Mouse (Mus musculus): ENCODE measurements around the gene Trip10. TPM values are rescaled to one million over a fixed set of nuclear protein-coding genes. Genes with fewer than 3 reads are reported as not detected.

Trip10 gene
- polyA plus RNA-seq, 1 experiment from 2014 or later: 10.4 TPM

DNA sequence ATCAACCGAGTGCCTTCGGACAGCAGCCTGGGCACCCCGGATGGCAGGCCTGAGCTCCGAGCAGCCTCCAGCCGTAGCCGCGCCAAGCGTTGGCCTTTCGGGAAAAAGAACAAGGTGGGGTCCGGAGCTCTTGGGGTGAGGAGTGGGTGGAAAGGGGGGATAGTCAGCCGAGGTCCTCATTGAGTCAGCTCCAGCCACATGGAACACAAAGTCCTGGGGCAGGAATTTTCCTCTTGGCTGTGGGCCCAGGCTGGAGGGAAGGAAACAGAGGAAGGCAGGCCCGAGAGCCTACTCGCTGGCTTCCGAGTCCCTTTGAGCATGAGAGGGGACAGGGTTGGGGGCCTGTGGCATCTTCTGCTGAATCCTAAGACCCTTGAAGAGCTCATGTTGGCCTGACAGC lies 6.1 kb downstream of the Trip10 start:
- Histone ChIP-seq H3K4me2 (no peak overlapping the region), H3K4me3 (replicated peaks) (no peak overlapping the region), H3K9me3 (replicated peaks) (no peaks in the 10 kb centered on the region), H3K4me1 (replicated peaks) (peaks cover 8% of the 10 kb centered on the region), H3K36me3 (peaks cover 39% of the 10 kb centered on the region), H3K9ac (no peak overlapping the region), H3K27me3 (peaks cover 9% of the 10 kb centered on the region), H3K27ac (no peak overlapping the region)
- DNase-seq (no peak), ATAC-seq (ENCODE audit: low read depth) (no peak)
- WGBS (ENCODE audit: insufficient replicate concordance): 82% methylated on average over 14 of the region's 14 CpGs

DNA sequence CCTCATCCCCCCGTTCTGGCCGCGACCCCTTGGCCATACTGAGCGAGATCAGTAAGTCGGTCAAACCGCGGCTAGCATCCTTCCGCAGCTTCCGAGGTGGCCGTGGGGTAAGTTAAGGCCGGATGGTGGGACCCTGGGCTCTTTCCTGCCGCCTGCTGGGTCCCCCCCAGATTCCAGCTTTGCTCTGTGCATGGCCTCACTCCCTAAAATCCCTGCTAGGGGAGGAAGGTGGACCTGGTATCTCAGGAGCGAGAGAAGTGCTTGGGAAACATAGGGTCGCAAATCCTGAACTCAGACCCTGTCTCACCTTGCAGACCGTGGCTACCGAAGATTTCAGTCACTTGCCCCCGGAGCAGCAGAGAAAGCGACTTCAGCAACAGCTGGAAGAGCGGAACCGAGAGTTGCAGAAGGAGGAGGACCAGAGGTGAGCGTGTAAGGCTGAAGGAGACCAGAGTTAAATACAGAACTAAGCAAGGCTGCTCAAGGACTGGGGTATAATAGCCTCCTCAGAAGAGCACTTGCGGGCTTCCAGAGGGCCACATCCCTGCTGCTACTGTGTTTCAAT lies 7.7 kb downstream of the Trip10 start:
- no peaks in the 10 kb centered on the region for H3K9me3 ChIP-seq (replicated peaks)
- ATAC-seq (ENCODE audit: low read depth) (no peak), DNase-seq (no peak)
- no peak overlapping the region for H3K4me3 ChIP-seq (replicated peaks)
- WGBS (ENCODE audit: insufficient replicate concordance): 86% methylated on average over 22 of the region's 22 CpGs
- no peak overlapping the region for H3K4me2 ChIP-seq
- H3K27ac ChIP-seq: no peak overlapping the region
- H3K9ac ChIP-seq: no peak overlapping the region
- peaks cover 52% of the 10 kb centered on the region for H3K36me3 ChIP-seq
- no peaks in the 10 kb centered on the region for H3K27me3 ChIP-seq
- peaks cover 5% of the 10 kb centered on the region; the same call in 1 of the 2 replicates for H3K4me1 ChIP-seq (replicated peaks)

DNA sequence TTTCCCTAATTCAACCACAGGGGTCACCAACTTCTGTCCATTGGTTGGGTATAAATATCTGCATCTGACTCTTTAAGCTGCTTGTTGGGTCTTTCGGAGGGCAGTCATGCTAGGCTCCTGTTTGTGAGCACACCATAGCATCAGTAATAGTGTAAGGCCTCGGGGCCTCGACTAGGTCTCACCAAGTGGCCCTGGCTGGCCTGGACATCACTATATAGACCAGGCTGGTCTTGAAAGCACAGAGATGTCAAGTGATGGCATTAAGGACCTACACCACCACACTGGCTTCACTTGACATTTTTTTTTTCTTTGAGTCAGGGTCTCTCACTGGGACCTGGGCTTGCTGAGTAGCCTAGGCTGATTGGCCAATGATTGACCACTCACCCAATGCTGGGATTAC lies 8.9 kb downstream of the Trip10 start:
- no peak overlapping the region for H3K27ac ChIP-seq
- no peaks in the 10 kb centered on the region for H3K9me3 ChIP-seq (replicated peaks)
- peaks cover 5% of the 10 kb centered on the region; the same call in 1 of the 2 replicates for H3K4me1 ChIP-seq (replicated peaks)
- no peaks in the 10 kb centered on the region for H3K27me3 ChIP-seq
- DNase-seq (no peak), ATAC-seq (ENCODE audit: low read depth) (no peak)
- no peak overlapping the region for H3K4me2 ChIP-seq
- no peak overlapping the region for H3K4me3 ChIP-seq (replicated peaks)
- no peak overlapping the region for H3K9ac ChIP-seq
- WGBS (ENCODE audit: insufficient replicate concordance): 67% methylated on average over 3 of the region's 3 CpGs
- H3K36me3 ChIP-seq: peaks cover 57% of the 10 kb centered on the region

DNA sequence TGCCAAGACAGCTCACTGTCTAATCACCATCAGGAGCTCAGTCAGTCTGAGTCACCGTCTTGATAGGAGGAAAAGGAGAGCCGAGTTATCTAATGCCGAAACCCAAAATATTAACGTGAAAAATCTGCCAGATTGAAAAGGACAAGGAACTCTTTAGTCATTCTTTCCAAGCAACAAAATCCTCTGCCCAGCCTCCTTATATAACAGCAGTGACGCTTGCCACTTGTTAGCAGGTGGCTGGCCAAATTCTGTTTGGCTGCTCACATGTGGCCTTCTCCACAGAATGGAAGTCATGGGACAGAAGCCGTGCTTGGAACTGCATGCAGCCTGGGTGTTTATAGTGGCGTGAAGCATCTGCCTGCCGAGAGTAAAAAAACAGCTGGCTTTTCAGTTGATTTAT lies 10.5 kb downstream of the Trip10 start:
- ATAC-seq (ENCODE audit: low read depth) (no peak), DNase-seq (no peak)
- 77% methylated on average over 8 of the region's 8 CpGs for WGBS (ENCODE audit: insufficient replicate concordance)
- Histone ChIP-seq H3K4me3 (replicated peaks) (no peak overlapping the region), H3K36me3 (peaks cover 47% of the 10 kb centered on the region), H3K27me3 (no peaks in the 10 kb centered on the region), H3K9me3 (replicated peaks) (no peaks in the 10 kb centered on the region), H3K27ac (no peak overlapping the region), H3K9ac (no peak overlapping the region), H3K4me2 (no peak overlapping the region), H3K4me1 (replicated peaks) (peaks cover 13% of the 10 kb centered on the region)

DNA sequence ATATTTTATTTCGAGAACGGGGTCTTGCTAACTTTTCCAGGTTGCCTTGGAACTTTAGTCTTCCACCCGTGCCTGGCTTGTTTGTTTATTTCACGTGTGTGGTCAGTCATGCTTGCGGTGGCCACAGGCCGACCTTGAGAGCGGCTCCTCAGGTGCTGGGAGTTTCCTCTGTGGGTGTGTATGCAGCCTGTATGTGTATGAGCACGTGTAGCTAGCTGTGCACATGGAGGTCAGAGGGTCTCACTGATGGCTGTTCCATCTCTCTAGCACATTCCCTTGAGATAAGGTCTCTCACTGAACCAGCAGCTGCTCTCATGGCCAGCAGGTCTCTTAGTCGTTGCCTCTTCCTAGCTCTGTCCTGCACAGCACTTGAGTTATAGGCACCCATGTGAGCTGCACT lies 11.1 kb downstream of the Trip10 start:
- ATAC-seq (ENCODE audit: low read depth) (no peak), DNase-seq (no peak)
- peaks cover 20% of the 10 kb centered on the region for H3K4me1 ChIP-seq (replicated peaks)
- WGBS (ENCODE audit: insufficient replicate concordance): 80% methylated on average over 9 of the region's 9 CpGs
- H3K4me2 ChIP-seq: no peak overlapping the region
- peaks cover 42% of the 10 kb centered on the region for H3K36me3 ChIP-seq
- H3K9ac ChIP-seq: no peak overlapping the region
- no peak overlapping the region for H3K4me3 ChIP-seq (replicated peaks)
- no peaks in the 10 kb centered on the region for H3K9me3 ChIP-seq (replicated peaks)
- H3K27ac ChIP-seq: no peak overlapping the region
- no peaks in the 10 kb centered on the region for H3K27me3 ChIP-seq

DNA sequence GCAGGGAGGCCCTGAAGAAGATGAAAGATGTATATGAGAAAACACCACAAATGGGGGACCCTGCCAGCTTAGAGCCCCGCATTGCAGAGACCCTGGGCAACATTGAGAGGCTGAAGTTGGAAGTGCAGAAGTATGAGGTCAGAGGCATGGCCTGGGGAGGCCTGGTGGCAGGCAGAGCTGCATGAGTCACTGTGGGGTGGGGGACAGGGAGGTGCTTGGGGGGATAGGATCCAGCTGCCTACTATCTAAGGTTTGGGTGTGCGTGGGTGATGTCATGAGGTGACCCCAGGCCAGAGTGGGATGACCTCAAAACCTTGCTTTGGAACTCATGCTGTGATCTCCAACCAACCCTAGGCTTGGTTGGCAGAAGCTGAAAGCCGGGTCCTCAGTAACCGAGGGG lies 12.0 kb downstream of the Trip10 start:
- Histone ChIP-seq H3K9me3 (replicated peaks) (no peaks in the 10 kb centered on the region), H3K4me1 (replicated peaks) (peaks cover 24% of the 10 kb centered on the region), H3K27me3 (no peaks in the 10 kb centered on the region), H3K36me3 (peaks cover 39% of the 10 kb centered on the region), H3K4me2 (no peak overlapping the region), H3K9ac (no peak overlapping the region), H3K27ac (no peak overlapping the region), H3K4me3 (replicated peaks) (no peak overlapping the region)
- ATAC-seq (ENCODE audit: low read depth): no peak
- 82% methylated on average over 4 of the region's 4 CpGs for WGBS (ENCODE audit: insufficient replicate concordance)
- no peak for DNase-seq

DNA sequence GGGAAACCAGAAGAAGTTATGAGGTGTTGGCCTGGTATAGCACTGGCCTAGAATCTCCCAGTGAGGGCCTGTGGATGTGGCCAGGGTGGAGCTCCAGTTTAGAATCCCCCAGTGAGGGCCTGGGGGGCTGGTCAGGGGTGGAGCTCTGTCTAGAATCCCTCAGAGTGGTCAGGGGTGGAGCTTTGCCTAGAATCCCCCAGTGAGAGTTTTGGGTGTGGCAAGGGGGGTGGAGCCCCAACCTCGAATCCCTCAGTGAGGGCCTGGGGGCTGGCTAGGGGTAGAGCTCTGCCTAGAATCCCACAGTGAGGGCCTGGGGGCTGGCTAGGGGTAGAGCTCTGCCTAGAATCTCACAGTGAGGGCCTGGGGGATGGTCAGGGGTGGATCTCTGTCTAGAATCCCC lies 12.5 kb downstream of the Trip10 start:
- ATAC-seq (ENCODE audit: low read depth): 0 out of 2 replicates have a peak, but pooled peaks have one; percentile 10
- Histone ChIP-seq H3K4me2 (no peak overlapping the region), H3K4me1 (replicated peaks) (peaks cover 24% of the 10 kb centered on the region), H3K27ac (no peak overlapping the region), H3K27me3 (no peaks in the 10 kb centered on the region), H3K36me3 (peaks cover 38% of the 10 kb centered on the region), H3K9ac (no peak overlapping the region), H3K4me3 (replicated peaks) (no peak overlapping the region), H3K9me3 (replicated peaks) (no peaks in the 10 kb centered on the region)
- 14% methylated on average over 1 of the region's 1 CpGs for whole genome bisulfite sequencing (ENCODE audit: insufficient replicate concordance)
- no peak for DNase-seq

DNA sequence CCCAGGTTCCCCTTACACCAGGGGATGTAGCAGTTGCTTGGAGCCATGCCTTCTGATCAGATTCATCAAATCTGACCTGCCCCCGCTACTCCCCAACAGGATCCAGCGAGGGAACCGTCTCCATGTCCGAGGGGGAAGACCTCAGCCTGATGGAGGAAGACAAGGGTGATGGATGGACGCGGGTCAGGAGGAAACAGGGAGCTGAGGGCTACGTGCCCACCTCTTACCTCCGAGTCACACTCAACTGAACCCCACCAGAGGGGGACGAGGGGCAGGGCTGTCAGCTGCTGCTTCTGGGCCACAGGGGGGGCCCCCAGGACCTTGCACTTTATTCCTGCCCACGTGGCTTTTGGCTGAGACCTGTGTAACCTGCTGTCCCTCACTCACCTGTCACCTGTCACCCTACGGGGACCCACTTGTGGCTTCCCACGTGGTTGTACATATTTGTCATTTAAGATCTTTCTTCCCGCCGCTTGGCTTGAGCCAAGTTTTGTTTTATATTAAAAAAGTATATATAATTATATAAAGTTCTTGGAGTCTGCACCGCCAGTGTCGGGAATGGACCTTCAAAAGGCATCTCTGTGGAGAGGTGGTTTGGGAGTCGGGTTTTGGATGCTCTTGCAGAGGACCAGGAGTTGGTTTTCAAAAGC lies 13.8 kb downstream of the Trip10 start:
- H3K9ac ChIP-seq: no peak overlapping the region

DNA sequence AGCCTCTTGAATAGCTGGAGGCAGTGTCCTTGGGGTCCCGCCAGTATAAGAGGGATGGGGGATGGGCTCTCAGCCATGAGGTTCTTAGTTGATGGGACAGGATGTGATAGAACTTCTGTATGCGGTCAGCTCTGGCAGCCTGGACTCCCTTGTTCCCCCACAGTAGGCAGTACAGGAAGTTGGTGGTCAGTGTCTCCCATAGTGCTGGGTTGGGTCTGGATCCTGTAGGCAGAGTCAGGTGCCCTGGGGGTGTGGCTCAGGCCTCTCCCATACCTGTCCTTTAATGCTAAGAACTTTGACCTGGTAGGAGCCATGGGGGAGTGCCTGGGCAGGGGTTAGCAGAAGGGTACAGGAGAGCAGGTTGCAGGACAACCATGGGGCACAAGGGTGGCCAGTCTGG lies 14.9 kb downstream of the Trip10 start:
- Histone ChIP-seq H3K36me3 (peaks cover 22% of the 10 kb centered on the region), H3K4me1 (replicated peaks) (peaks cover 24% of the 10 kb centered on the region), H3K27me3 (no peaks in the 10 kb centered on the region), H3K9ac (no peak overlapping the region), H3K4me2 (no peak overlapping the region), H3K4me3 (replicated peaks) (no peak overlapping the region), H3K9me3 (replicated peaks) (no peaks in the 10 kb centered on the region), H3K27ac (no peak overlapping the region)
- ATAC-seq (ENCODE audit: low read depth) (no peak), DNase-seq (no peak)
- 35% methylated on average over 2 of the region's 2 CpGs for WGBS (ENCODE audit: insufficient replicate concordance)

More for the DNA sequence above, 13.8 kb downstream of the Trip10 start:
- Histone ChIP-seq H3K9me3 (replicated peaks) (no peaks in the 10 kb centered on the region), H3K4me3 (replicated peaks) (no peak overlapping the region), H3K4me2 (no peak overlapping the region), H3K27ac (no peak overlapping the region), H3K36me3 (peaks cover 28% of the 10 kb centered on the region), H3K4me1 (replicated peaks) (peaks cover 24% of the 10 kb centered on the region), H3K27me3 (no peaks in the 10 kb centered on the region)
- ATAC-seq (ENCODE audit: low read depth) (no peak), DNase-seq (no peak)
- 71% methylated on average over 17 of the region's 17 CpGs for WGBS (ENCODE audit: insufficient replicate concordance)

DNA sequence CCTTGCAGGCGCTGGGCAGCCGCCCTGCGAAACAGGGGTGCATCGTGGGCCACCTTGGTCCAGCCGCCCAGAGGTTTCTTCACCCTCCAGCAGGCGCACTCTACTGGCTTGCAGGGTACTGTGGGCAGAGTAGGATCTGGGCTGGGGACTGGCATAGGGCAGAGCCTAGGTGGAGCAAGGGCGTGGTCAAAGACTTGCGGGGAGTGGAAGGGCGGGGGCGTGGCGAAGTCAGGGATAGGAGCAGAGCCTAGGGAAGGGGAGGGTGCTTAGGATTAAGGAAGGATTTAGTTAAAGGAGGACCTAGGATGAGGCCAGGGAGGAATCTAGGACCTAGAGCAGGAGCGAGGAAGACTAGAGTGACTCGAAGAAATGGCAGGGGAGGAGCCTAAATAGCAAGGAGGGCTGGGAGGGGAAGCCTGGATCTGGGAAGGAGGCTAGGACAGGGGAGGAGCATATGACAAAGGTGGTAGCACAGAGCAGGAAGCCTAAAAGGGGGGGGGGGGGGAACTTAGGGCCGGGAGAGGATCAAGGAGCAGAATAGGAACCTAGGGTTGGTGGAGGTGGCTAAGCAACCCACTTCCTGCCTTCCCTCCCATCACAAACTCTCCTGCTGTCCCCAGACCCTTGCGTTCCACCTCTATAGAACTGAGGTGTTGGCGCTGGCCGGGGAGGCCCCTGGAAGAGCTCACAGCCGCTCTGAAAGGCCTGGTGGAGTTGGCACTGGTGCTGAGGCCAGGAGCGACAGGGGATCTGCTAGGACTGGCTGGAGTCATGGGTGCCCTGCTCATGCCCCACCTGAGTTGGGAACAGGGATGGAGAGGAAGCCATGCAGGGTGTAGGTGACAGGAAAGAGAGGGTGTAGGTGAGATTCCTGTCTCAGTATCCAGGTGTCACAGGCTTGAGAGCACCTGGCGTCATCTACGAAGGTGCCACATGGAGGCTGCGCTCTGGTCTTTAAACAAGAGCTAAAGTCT lies 16.0 kb downstream of the Trip10 start:
- Histone ChIP-seq H3K9me3 (replicated peaks) (no peaks in the 10 kb centered on the region), H3K4me2 (peak overlapping the region; percentile 36), H3K36me3 (peaks cover 19% of the 10 kb centered on the region), H3K27me3 (no peaks in the 10 kb centered on the region), H3K4me3 (replicated peaks) (peak overlapping the region; percentile 3; the same call in 1 of the 2 replicates), H3K27ac (no peak overlapping the region; the same call in 1 of the 2 replicates), H3K4me1 (replicated peaks) (peaks cover 24% of the 10 kb centered on the region), H3K9ac (no peak overlapping the region)
- ATAC-seq (ENCODE audit: low read depth): peak; percentile 86
- DNase-seq: peak; percentile 67
- 27% methylated on average over 22 of the region's 22 CpGs for WGBS (ENCODE audit: insufficient replicate concordance)

DNA sequence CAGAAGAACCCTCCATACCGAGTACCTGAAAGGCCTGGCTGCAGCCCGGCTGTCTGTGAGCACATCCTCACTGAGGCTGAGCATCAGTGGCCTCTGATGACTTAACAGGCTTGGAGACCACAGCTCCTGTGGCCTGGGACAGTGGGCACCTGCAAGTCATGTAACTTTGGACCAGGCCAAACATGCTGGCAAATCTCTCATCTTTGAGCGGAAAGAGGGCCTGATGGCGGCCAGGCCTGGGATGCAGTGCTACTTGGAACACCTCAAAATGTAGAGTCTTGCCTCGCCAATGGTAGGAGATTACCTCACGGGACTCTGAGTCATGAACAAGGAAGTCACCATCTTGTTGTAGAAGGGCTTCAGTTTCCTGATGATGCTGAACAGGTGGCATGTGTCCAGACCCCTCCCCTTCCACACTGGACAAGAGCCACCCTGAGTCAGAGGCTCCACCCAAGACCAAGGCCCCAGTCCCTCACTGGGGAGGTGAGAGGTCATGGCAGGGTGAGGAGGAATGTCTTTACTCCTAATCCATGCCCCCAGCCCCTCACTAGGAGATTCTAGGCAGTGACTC lies 18.4 kb downstream of the Trip10 start:
- no peak overlapping the region for H3K27ac ChIP-seq

More for the DNA sequence above, 18.4 kb downstream of the Trip10 start:
- Histone ChIP-seq H3K4me2 (no peak overlapping the region), H3K4me3 (replicated peaks) (no peak overlapping the region), H3K9me3 (replicated peaks) (no peaks in the 10 kb centered on the region), H3K9ac (no peak overlapping the region), H3K36me3 (peaks cover 5% of the 10 kb centered on the region), H3K27me3 (peaks cover 7% of the 10 kb centered on the region; the same call in 1 of the 2 replicates), H3K4me1 (replicated peaks) (peaks cover 18% of the 10 kb centered on the region)
- WGBS (ENCODE audit: insufficient replicate concordance): 67% methylated on average over 6 of the region's 6 CpGs
- no peak for ATAC-seq (ENCODE audit: low read depth)
- DNase-seq: no peak
